Mouse (Mus musculus) G1E-ER4 (cell line): ENCODE results near the gene Ceacam20. TPM values are rescaled to one million over a fixed set of nuclear protein-coding genes. Genes with fewer than 3 reads are reported as not detected.
"Not testable (repeated sequence)": the region's sequence is repeated elsewhere in the genome, so short reads cannot be mapped to it uniquely, and the experiment has no call there.

Experiments
- GATA1 ChIP-seq: IDR thresholded peaks from one replicate; pipeline ENCODE4 v1.8.0; 2012; ENCODE audit warnings: low read length, inconsistent platforms
- polyA plus RNA-seq: library from polyadenylated mRNA; stranded (reverse); fragments of >175 nt; gene quantifications from 2 replicates; pipeline ENCODE4 v1.2.3, GENCODE M21; 2012

The Ceacam20 gene
- polyA plus RNA-seq, 1 experiment = not detected

GRCm38 (mm10) chr7:19971516-19971915 is 6.3 kb downstream of the Ceacam20 start:
- no peak for TF ChIP-seq GATA1

GRCm38 (mm10) chr7:19991165-19991564 is 26.0 kb downstream of the Ceacam20 start, which contains the start of gene Nlrp9b:
Gene Nlrp9b, plus strand, starts transcription at chr7:19991465.
- TF ChIP-seq GATA1 = not testable (repeated sequence)

GRCm38 (mm10) chr7:20009987-20010386 is 44.8 kb downstream of the Ceacam20 start:
- no peak for TF ChIP-seq GATA1

Other genes starting within 250 kb of the Ceacam20 start
- 694 and 701 TPM in 2 replicates for gene Tomm40, start 250.0 kb upstream of the Ceacam20 start, polyA plus RNA-seq
- 49.4 and 58.6 TPM in 2 replicates for gene Nectin2, start 214.9 kb upstream of the Ceacam20 start, polyA plus RNA-seq
- not detected in 2 replicates for gene Bcam, start 194.4 kb upstream of the Ceacam20 start, polyA plus RNA-seq
- not detected in 2 replicates for gene Cblc, start 168.6 kb upstream of the Ceacam20 start, polyA plus RNA-seq
- gene Bcl3, start 142.6 kb upstream of the Ceacam20 start, polyA plus RNA-seq = not detected in 2 replicates
- not detected in 2 replicates for gene Gm19345, start 113.4 kb upstream of the Ceacam20 start, polyA plus RNA-seq
- 0.83 and 1.3 TPM in 2 replicates for gene Ceacam16, start 104.1 kb upstream of the Ceacam20 start, polyA plus RNA-seq
- gene Ceacam19, start 77.4 kb upstream of the Ceacam20 start, polyA plus RNA-seq = not detected in 2 replicates
- not detected in 2 replicates for gene Pvr, start 44.3 kb upstream of the Ceacam20 start, polyA plus RNA-seq
- gene Igsf23, start 14.7 kb upstream of the Ceacam20 start, polyA plus RNA-seq = not detected in 2 replicates
- not detected in 2 replicates for gene Nlrp9b, start 26.1 kb downstream of the Ceacam20 start, polyA plus RNA-seq
- gene Vmn1r91, start 134.3 kb downstream of the Ceacam20 start, polyA plus RNA-seq = not detected in 2 replicates
- gene Gm16442, start 157.2 kb downstream of the Ceacam20 start, polyA plus RNA-seq = not detected in 2 replicates
- not detected in 2 replicates for gene Vmn1r93, start 173.7 kb downstream of the Ceacam20 start, polyA plus RNA-seq
- gene Vmn1r94, start 203.0 kb downstream of the Ceacam20 start, polyA plus RNA-seq = not detected in 2 replicates
- gene Vmn1r95, start 228.3 kb downstream of the Ceacam20 start, polyA plus RNA-seq = not detected in 2 replicates
- not detected in 2 replicates for gene Gm6164, start 240.2 kb downstream of the Ceacam20 start, polyA plus RNA-seq